Mouse (Mus musculus): ENCODE data around the gene Cdt1.

DNA sequence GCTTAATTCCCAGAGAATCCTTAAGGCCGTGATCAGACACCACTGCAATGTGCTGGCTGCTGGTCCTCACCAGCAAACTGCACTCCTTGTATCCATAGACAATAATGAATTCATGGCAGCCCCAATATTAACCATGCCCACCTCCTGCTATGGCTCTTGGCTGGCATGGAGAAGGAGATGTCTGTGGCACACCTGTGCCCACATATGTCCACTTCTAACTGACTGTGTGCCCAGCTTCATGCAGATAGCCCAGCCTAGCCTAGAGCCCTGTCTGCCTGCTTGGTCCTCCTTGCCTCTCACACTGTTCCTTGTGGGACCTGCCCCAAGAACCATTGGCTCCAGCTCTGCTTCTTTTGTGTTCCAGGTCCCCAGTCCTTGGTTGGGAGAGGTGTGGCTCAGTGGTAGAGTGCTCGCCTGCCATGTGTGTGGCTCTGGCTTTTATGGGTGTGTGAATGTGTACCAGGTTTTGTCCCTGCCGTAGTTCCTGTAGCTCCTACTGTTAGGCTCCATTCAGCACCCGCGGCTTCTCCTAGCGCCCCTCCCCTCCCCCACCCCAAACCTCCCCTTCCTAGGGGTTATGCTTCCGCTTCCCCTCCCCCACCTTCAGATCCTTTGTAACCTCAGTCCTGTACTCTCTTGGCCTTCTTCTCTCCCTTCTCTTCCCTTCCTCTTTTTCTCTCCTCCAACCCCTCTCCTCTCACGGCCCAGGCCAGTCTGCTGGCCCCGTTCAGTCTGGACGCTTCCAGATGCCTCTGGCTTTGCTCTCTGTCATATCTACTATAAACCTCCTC lies 10.4 kb upstream of the Cdt1 start:
- TF ChIP-seq MAX (IDR thresholded peaks at IDR 0.05) (no peak), CTCF (IDR thresholded peaks at IDR 0.05; ENCODE audit: control insufficient read depth, insufficient read depth, insufficient read length) (no peak), MYOD1 (IDR thresholded peaks at IDR 0.05; ENCODE audit: control insufficient read depth, insufficient read length, low read depth) (no peak), CEBPB (IDR thresholded peaks at IDR 0.05; ENCODE audit: low read depth) (no peak), MYOG (IDR thresholded peaks at IDR 0.05; ENCODE audit: control insufficient read depth, extremely low read depth, insufficient read length) (no peak), USF1 (IDR thresholded peaks at IDR 0.05; ENCODE audit: low read depth) (no peak)

Measured in C2C12 (cell line).